Mouse (Mus musculus): ENCODE measurements at regions not wholly inside any gene's neighbourhood (a gene's known extent, or its start where the extent isn't known, plus 50 kb on each side); places are given as distances from the start of the nearest gene placed in this dataset.

GRCm38 (mm10) chr15:102776218-102776850 lies 54.4 kb upstream of the Calcoco1 start:
- no peak for DNase-seq (ENCODE audit: low spot score in 2 of 2)

GRCm38 (mm10) chr15:102780626-102781025 lies 58.6 kb upstream of the Calcoco1 start:
- DNase-seq (ENCODE audit: low spot score in 2 of 2), result no peak

DNA sequence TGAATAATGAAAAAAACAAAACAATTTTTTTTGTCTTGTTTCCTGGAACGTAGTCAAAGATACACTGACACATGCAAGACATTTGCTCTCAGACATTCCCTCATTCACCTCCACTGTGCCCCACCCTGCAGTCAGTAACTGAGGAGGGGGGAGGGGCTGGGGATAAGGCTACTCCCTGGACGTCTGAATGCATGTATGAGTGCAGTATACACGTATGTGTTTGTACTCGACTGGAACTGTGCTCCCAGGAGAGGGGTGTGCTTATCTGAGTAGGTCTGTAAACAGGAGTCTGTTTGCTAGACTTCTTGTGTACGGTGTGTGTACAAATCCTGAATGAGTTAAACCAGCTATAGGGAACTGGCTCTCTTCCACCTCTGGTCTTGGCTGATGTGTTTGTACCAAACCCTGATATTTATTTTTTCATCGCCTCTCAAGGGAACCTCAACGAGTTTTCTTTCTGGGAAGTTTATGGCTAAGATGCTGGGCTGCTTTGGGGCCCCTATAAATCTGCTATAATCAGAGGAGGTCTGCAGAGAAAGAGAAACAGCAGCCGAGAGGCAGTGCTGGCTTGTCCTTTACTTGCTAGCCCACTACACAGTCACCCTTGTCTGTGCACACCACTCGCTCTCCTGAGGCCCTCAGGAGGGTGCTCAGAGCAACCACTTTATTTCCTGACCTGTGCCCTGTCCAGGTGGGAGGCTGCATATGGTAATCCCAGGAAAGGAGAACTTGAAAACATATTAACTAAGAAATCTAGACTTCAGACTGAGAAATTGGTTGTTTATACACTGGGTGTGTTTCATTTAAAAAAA lies 61.2 kb upstream of the Calcoco1 start:
- DNase-seq (ENCODE audit: low spot score in 2 of 2), result no peak

DNA sequence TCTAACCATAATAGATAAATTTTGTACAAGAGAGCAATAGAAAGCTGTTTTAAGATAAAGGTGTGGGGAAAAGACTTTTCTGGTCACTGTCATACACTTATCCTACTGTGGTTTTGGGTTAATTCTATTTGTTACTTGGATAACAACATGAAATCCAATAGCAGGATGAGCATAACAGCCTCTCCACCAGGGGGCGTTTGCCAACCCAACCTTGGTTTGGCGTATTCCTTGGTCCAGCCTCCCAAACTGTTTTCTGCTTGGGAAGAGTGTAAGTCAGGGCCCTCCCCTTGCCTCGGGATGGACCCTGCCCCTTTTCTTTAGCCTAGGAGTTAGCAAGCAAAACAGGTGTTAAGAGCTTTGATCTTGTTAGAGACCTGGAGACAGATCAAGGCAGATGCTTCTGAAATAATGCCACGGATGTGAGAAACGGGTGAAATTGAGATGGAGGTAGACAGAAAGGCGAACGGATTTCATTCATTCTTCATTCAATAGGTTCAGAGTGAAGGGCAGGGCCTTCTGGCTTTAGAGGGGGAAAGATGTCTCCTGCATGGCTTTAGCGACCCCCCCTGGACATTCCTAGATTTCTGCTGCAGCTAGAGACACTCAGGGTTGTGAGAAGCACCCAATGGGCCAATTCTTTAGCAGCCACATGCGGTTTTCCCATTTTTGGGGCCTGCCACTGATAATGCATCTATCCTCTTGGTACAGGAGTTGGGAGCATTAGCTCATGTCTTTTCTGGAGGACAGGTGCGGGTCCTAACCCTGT lies 63.3 kb upstream of the Calcoco1 start:
- peak in 1 of 2 experiments; percentile 59 for DNase-seq (ENCODE audit: low spot score in 2 of 2)

DNA sequence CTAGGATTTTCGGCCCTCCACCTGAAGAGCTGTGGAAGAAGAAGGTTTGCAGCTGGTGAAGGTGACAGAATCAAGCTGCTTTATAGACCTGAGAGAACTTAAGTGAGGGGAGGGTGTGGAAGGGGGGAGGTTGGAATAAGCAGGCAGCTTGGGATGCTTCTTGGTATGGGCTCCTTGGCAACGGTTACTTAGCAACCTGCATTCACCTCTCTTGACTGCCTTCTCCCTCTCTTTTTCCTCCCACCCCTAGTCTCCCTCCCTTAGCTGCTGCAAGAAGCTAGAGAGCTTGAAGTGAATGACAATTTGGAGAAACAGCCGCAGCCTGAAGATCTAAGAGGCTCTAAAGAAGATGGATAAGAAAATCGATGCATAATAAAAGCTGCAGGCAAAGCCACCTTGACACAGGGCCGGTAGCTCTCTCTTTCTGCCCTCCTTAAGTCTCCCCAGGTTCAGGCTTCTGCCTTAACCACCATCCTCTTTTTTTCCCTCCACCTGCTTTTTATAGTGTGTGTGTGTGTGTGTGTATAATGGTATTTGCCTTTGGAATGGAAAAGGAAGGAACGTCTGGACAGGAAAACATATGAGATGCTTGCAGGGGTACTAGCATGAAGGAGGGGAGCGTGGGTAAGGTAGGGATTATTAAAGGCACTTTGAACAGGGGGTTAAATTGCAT lies 67.0 kb upstream of the Calcoco1 start:
- DNase-seq (ENCODE audit: low spot score in 2 of 2), result peak in 1 of 2 experiments; percentile 20

DNA sequence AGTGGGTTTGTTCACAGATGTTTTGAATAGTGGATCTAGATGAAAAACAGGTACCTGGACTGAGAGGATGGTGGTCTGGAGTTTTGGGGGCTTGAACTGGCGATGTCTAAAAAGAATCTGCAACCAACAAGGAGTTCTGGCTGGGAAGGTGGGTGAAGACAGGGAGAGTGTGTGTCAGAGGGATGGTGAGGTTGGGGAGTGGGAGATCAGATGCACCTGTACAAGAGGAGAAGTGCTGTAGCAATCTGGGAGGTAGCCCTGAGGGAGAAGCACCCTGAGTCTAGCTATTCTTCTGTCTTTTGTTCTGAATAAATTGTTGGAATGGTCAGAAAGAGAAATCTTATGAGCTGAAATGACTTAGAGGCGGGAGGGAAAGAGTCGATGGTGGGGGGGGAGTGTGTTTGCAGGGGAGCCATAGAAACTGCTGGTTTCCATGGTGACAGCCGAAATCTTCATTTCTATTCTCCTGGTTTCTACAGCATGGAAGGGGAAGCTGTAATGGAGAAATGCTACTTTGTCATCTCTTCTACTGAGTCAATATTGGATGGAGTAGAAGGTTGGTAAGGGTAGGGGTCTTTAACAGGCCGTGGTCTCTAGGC lies 75.1 kb upstream of the Calcoco1 start:
- no peak for DNase-seq (ENCODE audit: low spot score in 2 of 2)

- DNase-seq (ENCODE audit: low spot score in 2 of 2), result no peak
Measured at GRCm38 (mm10) chr15:102800049-102800448, 78.1 kb upstream of the Calcoco1 start.

GRCm38 (mm10) chr15:102802265-102802813 lies 80.4 kb upstream of the Calcoco1 start:
- no peak for DNase-seq (ENCODE audit: low spot score in 2 of 2)

GRCm38 (mm10) chr15:102807353-102807752 lies 85.4 kb upstream of the Calcoco1 start:
- DNase-seq (ENCODE audit: low spot score in 2 of 2), result peak in 1 of 2 experiments; percentile 26

DNA sequence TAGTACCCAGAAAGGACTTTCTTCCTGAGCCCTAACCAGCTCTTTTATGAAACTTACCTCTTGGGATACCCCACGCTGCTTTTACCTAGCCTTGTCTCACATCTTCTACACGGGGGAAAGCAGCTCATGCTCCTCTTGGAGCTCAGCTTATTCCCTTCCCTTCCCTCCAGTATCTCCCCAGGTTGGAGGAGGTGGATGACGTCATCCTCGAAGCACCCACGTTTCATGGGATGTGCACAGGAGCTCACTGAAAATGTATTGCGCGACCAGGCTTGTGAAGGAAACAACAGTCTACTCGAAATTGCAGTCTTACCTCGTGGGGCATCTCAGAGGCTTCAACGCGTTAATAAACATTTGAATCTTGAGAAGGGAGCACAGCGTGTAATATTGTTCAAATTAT lies 97.2 kb upstream of the Calcoco1 start:
- no peak for DNase-seq (ENCODE audit: low spot score in 2 of 2)

DNA sequence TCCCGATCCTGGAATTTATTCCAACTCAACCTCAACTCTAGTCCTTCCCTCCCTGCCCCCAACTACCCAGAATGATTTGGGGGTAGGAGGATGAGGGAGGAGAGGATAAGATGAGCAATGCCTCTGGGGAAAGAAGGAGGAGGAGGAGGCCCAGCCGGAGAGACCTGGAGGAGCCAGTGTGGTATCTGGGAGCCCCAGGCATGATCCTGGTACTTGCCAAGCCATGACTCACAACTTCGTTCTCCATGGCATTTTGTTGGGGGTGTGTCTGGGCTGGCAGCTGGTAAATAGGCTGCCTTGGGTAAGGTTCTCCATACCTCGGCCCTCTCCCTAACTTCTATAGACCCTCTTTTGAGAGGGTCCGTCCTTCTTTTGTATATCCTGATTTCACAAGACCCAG lies 81.2 kb upstream of the Hoxc13 start:
- no peak for DNase-seq (ENCODE audit: low spot score in 2 of 2)

- DNase-seq (ENCODE audit: low spot score in 2 of 2), result no peak
Measured at GRCm38 (mm10) chr15:102862374-102862773, 58.5 kb upstream of the Hoxc13 start.

GRCm38 (mm10) chr15:102866788-102867187 lies 54.1 kb upstream of the Hoxc13 start:
- no peak for DNase-seq (ENCODE audit: low spot score in 2 of 2)
